Mouse (Mus musculus): Measurements from ENCODE around the gene Zcchc14. TPM values are rescaled to one million over a fixed set of nuclear protein-coding genes. Genes with fewer than 3 reads are reported as not detected.

The Zcchc14 gene
- total RNA-seq (2012; rRNA removed) = 18.6 and 19.6 TPM in 2 replicates

GRCm38 (mm10) chr8:121652774-121653323 lies at the start of gene Zcchc14:
TSS of gene Zcchc14 (minus strand) at chr8:121652901.
- in situ Hi-C loops (cut with MboI; ENCODE audit: low sequenced_read_pairs in 2 of 2, unreplicated experiment in 2 of 2) = no loop called here
- DNase-seq (ENCODE audit: low read depth, low spot score) = peak; percentile 94
- peaks cover 12% of the 10 kb centered on the region; the same call in 1 of the 2 replicates for H3K36me3 ChIP-seq (ENCODE audit: control insufficient read depth, insufficient read depth, low read length, poor library complexity, severe bottlenecking)

DNA sequence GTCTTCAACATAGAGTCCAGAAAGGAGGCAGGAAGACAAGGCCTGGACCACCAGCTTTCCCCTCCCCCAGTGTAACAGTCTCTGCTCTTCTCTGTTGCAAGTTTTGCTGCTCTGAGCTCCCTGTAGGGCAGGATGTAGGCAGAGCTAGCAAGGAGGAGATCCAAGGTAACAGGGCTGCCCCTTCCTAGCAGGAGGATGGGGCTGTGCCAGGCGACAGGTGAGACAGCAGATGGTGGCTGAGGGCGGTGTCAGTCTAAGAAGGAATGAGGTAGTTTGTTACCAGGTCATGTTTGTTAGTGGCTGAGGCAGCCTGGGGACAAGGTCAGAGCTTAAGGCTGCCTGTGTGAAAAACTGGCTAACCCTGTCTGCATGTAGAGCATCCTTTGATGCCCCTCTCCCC lies 47.2 kb upstream of the Zcchc14 start:
- H3K9ac ChIP-seq (ENCODE audit: insufficient read depth, low read depth, low read length, poor library complexity, severe bottlenecking) = no peak overlapping the region
- TF ChIP-seq HCFC1 (IDR thresholded peaks at IDR 0.05; ENCODE audit: borderline replicate concordance, insufficient read depth, low read length) (no peak), ZNF384 (IDR thresholded peaks at IDR 0.05; ENCODE audit: low read depth, low read length) (no peak)

More at GRCm38 (mm10) chr8:121652774-121653323, at the start of gene Zcchc14:
- Histone ChIP-seq H3K4me1 (ENCODE audit: control insufficient read depth in 2 of 2, insufficient read depth in 2 of 2, low read length in 2 of 2, poor library complexity in 1 of 2) (peaks cover 0 to 22% of the 10 kb centered on the region in 2 experiments; a peak in 2 of 4 replicates), H3K4me3 (ENCODE audit: insufficient read depth in 1 of 2, low read depth in 1 of 2, low read length in 2 of 2, poor library complexity in 1 of 2, severe bottlenecking in 1 of 2) (peak within 1 kb of the TSS; percentile 84 to 98), H3K9ac (ENCODE audit: insufficient read depth, low read depth, low read length, poor library complexity, severe bottlenecking) (peak within 1 kb of the TSS; percentile 96), H3K9me3 (ENCODE audit: control insufficient read depth, insufficient read depth, low read depth, low read length) (no peaks in the 10 kb centered on the region), H3K27ac (ENCODE audit: insufficient read depth, low read depth, low read length, poor library complexity, severe bottlenecking) (no peak within 1 kb of the TSS)
- TF ChIP-seq MAFK (IDR thresholded peaks at IDR 0.05; ENCODE audit: insufficient read depth, low read depth, low read length) (no peak), HCFC1 (IDR thresholded peaks at IDR 0.05; ENCODE audit: borderline replicate concordance, insufficient read depth, low read length) (peak; percentile 21; the same call in 1 of the 2 replicates), ZNF384 (IDR thresholded peaks at IDR 0.05; ENCODE audit: low read depth, low read length) (no peak), CHD2 (IDR thresholded peaks at IDR 0.05; ENCODE audit: low read depth, low read length) (peak; percentile 97)

GRCm38 (mm10) chr8:121698615-121699101 lies 46.0 kb upstream of the Zcchc14 start:
- Histone ChIP-seq H3K9ac (ENCODE audit: insufficient read depth, low read depth, low read length, poor library complexity, severe bottlenecking) (no peak overlapping the region), H3K4me1 (ENCODE audit: control insufficient read depth in 2 of 2, insufficient read depth in 2 of 2, low read length in 2 of 2, poor library complexity in 1 of 2) (peaks cover 0 to 5% of the 10 kb centered on the region in 2 experiments; a peak in 2 of 4 replicates), H3K9me3 (ENCODE audit: control insufficient read depth, insufficient read depth, low read depth, low read length) (no peaks in the 10 kb centered on the region), H3K27ac (ENCODE audit: insufficient read depth, low read depth, low read length, poor library complexity, severe bottlenecking) (no peak overlapping the region), H3K4me3 (ENCODE audit: insufficient read depth in 1 of 2, low read depth in 1 of 2, low read length in 2 of 2, poor library complexity in 1 of 2, severe bottlenecking in 1 of 2) (peak overlapping the region in 1 of 2 experiments; percentile 50; a peak in 2 of 4 replicates), H3K36me3 (ENCODE audit: control insufficient read depth, insufficient read depth, low read length, poor library complexity, severe bottlenecking) (no peaks in the 10 kb centered on the region)
- no peak for DNase-seq (ENCODE audit: low read depth, low spot score)
- no peak for TF ChIP-seq MAFK (IDR thresholded peaks at IDR 0.05; ENCODE audit: insufficient read depth, low read depth, low read length)
- no peak for TF ChIP-seq ZNF384 (IDR thresholded peaks at IDR 0.05; ENCODE audit: low read depth, low read length)
- no peak for TF ChIP-seq HCFC1 (IDR thresholded peaks at IDR 0.05; ENCODE audit: borderline replicate concordance, insufficient read depth, low read length)
- no peak for TF ChIP-seq ZC3H11A (IDR thresholded peaks at IDR 0.05; ENCODE audit: borderline replicate concordance, low read depth, low read length)
- TF ChIP-seq CHD2 (IDR thresholded peaks at IDR 0.05; ENCODE audit: low read depth, low read length) = no peak
- in situ Hi-C loops (cut with MboI; ENCODE audit: low sequenced_read_pairs in 2 of 2, unreplicated experiment in 2 of 2) = no loop called here

More for the DNA sequence above, 47.2 kb upstream of the Zcchc14 start:
- no peak for DNase-seq (ENCODE audit: low read depth, low spot score)
- Histone ChIP-seq H3K36me3 (ENCODE audit: control insufficient read depth, insufficient read depth, low read length, poor library complexity, severe bottlenecking) (no peaks in the 10 kb centered on the region), H3K27ac (ENCODE audit: insufficient read depth, low read depth, low read length, poor library complexity, severe bottlenecking) (no peak overlapping the region), H3K4me3 (ENCODE audit: insufficient read depth in 1 of 2, low read depth in 1 of 2, low read length in 2 of 2, poor library complexity in 1 of 2, severe bottlenecking in 1 of 2) (no peak overlapping the region), H3K9me3 (ENCODE audit: control insufficient read depth, insufficient read depth, low read depth, low read length) (no peaks in the 10 kb centered on the region), H3K4me1 (ENCODE audit: control insufficient read depth in 2 of 2, insufficient read depth in 2 of 2, low read length in 2 of 2, poor library complexity in 1 of 2) (peaks cover 0 to 3% of the 10 kb centered on the region in 2 experiments; a peak in 1 of 4 replicates)
- in situ Hi-C loops (cut with MboI; ENCODE audit: low sequenced_read_pairs in 2 of 2, unreplicated experiment in 2 of 2) = no loop called here

DNA sequence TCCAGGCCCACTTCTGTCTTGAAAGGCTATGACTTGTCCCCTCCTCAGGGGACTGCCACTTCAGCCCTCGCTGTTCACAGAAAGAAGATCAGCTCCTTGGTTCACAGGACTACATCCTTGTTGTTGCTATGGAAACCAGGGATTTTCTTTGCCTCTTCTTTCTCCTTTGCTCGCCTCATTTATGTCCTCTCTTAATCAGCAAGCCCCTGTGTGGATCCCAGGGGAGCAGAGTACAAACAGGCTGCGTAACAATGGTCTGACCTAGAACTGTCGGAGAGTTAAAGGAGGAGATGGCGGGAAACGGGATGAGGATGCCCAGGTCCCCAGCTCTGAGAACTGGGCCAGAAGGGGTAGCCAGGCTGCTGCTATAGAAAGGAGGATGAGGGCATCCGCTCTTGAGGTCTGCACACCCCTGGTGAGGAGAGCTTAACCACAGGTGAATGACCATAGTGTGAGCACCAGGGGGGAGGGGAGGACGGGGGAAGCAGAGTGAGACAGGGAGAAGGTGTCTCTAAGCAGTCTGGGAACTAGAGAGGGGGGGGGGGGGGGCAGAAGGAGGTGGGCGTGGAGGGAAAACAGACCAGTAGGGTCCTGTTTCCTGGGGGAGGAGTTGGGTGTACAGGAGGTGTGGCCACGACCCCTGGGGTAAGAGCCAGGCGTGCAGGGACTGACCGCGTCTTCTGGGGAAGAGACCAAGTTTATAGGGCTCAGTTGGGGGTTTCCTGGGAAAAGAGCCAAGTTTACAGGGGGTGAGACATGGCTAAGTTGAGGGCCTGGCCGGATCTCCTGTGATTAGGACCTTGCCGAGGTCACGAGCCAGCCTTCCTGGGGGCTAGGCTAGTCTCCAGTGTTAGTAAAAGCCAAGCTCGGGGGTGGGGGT lies 45.3 kb upstream of the Zcchc14 start:
- H3K36me3 ChIP-seq (ENCODE audit: control insufficient read depth, insufficient read depth, low read length, poor library complexity, severe bottlenecking) = no peaks in the 10 kb centered on the region
- TF ChIP-seq HCFC1 (IDR thresholded peaks at IDR 0.05; ENCODE audit: borderline replicate concordance, insufficient read depth, low read length) (no peak), CHD2 (IDR thresholded peaks at IDR 0.05; ENCODE audit: low read depth, low read length) (no peak), ZNF384 (IDR thresholded peaks at IDR 0.05; ENCODE audit: low read depth, low read length) (no peak), ZC3H11A (IDR thresholded peaks at IDR 0.05; ENCODE audit: borderline replicate concordance, low read depth, low read length) (no peak), MAFK (IDR thresholded peaks at IDR 0.05; ENCODE audit: insufficient read depth, low read depth, low read length) (no peak)
- H3K9ac ChIP-seq (ENCODE audit: insufficient read depth, low read depth, low read length, poor library complexity, severe bottlenecking) = no peak overlapping the region
- H3K4me1 ChIP-seq (ENCODE audit: control insufficient read depth in 2 of 2, insufficient read depth in 2 of 2, low read length in 2 of 2, poor library complexity in 1 of 2) = peaks cover 0 to 8% of the 10 kb centered on the region in 2 experiments; a peak in 2 of 4 replicates
- in situ Hi-C loops (cut with MboI; ENCODE audit: low sequenced_read_pairs in 2 of 2, unreplicated experiment in 2 of 2) = no loop called here
- H3K4me3 ChIP-seq (ENCODE audit: insufficient read depth in 1 of 2, low read depth in 1 of 2, low read length in 2 of 2, poor library complexity in 1 of 2, severe bottlenecking in 1 of 2) = peak overlapping the region in 1 of 2 experiments; percentile 50; a peak in 3 of 4 replicates
- H3K9me3 ChIP-seq (ENCODE audit: control insufficient read depth, insufficient read depth, low read depth, low read length) = no peaks in the 10 kb centered on the region
- H3K27ac ChIP-seq (ENCODE audit: insufficient read depth, low read depth, low read length, poor library complexity, severe bottlenecking) = no peak overlapping the region
- no peak for DNase-seq (ENCODE audit: low read depth, low spot score)

Data from ES-E14 (cell line).